Mouse (Mus musculus) bone marrow, adult 2 months (tissue): Measurements from ENCODE around the gene Lcn2. TPM values are rescaled to one million over a fixed set of nuclear protein-coding genes. Genes with fewer than 3 reads are reported as not detected.

Experiments used
- H3K27ac ChIP-seq: fragments of 200-500 bp; 2 replicates; pipeline ENCODE4 v1.5.1; 2012; ENCODE audit warnings: low read depth, mild to moderate bottlenecking, control low read depth, inconsistent platforms, low read length; ENCODE audit not compliant: control insufficient read depth, poor library complexity, insufficient read depth
- H3K4me1 ChIP-seq: fragments of 200-500 bp; 2 replicates; pipeline ENCODE4 v1.6.1; 2011; ENCODE audit warnings: low read length; ENCODE audit not compliant: control insufficient read depth, insufficient read depth
- H3K4me3 ChIP-seq: fragments of 200-500 bp; replicated peaks from 2 replicates; pipeline ENCODE3; 2011; ENCODE audit warnings: mild to moderate bottlenecking, low read depth, low read length, control low read depth; ENCODE audit not compliant: control insufficient read depth
- CTCF ChIP-seq: fragments of 200-500 bp; IDR thresholded peaks from 2 replicates; pipeline ENCODE4 v1.5.1; 2011; ENCODE audit warnings: low read length, control low read depth; ENCODE audit not compliant: control insufficient read depth, insufficient read depth
- POLR2A ChIP-seq: fragments of 200-500 bp; IDR thresholded peaks from 2 replicates; pipeline ENCODE4 v1.6.1; 2011; ENCODE audit warnings: low read depth, mild to moderate bottlenecking, control low read depth, low read length, borderline replicate concordance; ENCODE audit not compliant: control insufficient read depth
- WGBS: fragments of 180-500 bp; shearing (Covaris S2); methylation state at CpG from one replicate; pipeline ENCODE4 v1.1.7; 2018; 5-methylcytosine and 5-hydroxymethylcytosine counted together
- polyA plus RNA-seq: library from polyadenylated mRNA; stranded (reverse); fragments of >200 nt; gene quantifications from 2 replicates; pipeline ENCODE4 v1.2.4, GENCODE M21; 2011; ENCODE audit warnings: low replicate concordance; ENCODE audit not compliant: missing spikeins, insufficient read depth, insufficient read length

Gene Lcn2
- polyA plus RNA-seq, 1 experiment: 1,079 TPM

- Histone ChIP-seq H3K27ac (no peak overlapping the region), H3K4me1 (peaks cover 2% of the 10 kb centered on the region), H3K4me3 (no peak overlapping the region)
- TF ChIP-seq POLR2A (no peak), CTCF (no peak)
- WGBS: 90% methylated on average over 8 of the region's 8 CpGs
Measured at GRCm38 (mm10) chr2:32417486-32417885, 29.4 kb upstream of the Lcn2 start.

GRCm38 (mm10) chr2:32416556-32416955 lies 28.5 kb upstream of the Lcn2 start:
- 90% methylated on average over 2 of the region's 2 CpGs for WGBS
- peaks cover 2% of the 10 kb centered on the region for H3K4me1 ChIP-seq
- TF ChIP-seq CTCF (no peak), POLR2A (no peak)
- no peak overlapping the region for H3K27ac ChIP-seq
- no peak overlapping the region for H3K4me3 ChIP-seq

- Histone ChIP-seq H3K4me1 (peaks cover 2% of the 10 kb centered on the region), H3K4me3 (no peak overlapping the region), H3K27ac (no peak overlapping the region)
- no peak for TF ChIP-seq POLR2A
- TF ChIP-seq CTCF: no peak
- WGBS: 87% methylated on average over 12 of the region's 12 CpGs
Measured at GRCm38 (mm10) chr2:32415801-32416200, 27.7 kb upstream of the Lcn2 start.

- 69% methylated on average over 5 of the region's 5 CpGs for WGBS
- no peak for TF ChIP-seq POLR2A
- TF ChIP-seq CTCF: no peak
- peaks cover 2% of the 10 kb centered on the region for H3K4me1 ChIP-seq
- H3K27ac ChIP-seq: no peak overlapping the region
- no peak overlapping the region for H3K4me3 ChIP-seq
Measured at GRCm38 (mm10) chr2:32413936-32414335, 25.9 kb upstream of the Lcn2 start.

- TF ChIP-seq CTCF: no peak
- TF ChIP-seq POLR2A: no peak
Measured at GRCm38 (mm10) chr2:32412742-32413531, 24.9 kb upstream of the Lcn2 start.

GRCm38 (mm10) chr2:32411407-32411806 lies 23.4 kb upstream of the Lcn2 start:
- TF ChIP-seq POLR2A (no peak), CTCF (no peak)
- Histone ChIP-seq H3K4me3 (no peak overlapping the region), H3K27ac (no peak overlapping the region), H3K4me1 (peaks cover 2% of the 10 kb centered on the region)
- 86% methylated on average over 7 of the region's 7 CpGs for WGBS

More at GRCm38 (mm10) chr2:32412742-32413531, 24.9 kb upstream of the Lcn2 start:
- WGBS: 71% methylated on average over 6 of the region's 6 CpGs
- no peak overlapping the region for H3K4me3 ChIP-seq
- no peak overlapping the region for H3K27ac ChIP-seq
- peaks cover 2% of the 10 kb centered on the region for H3K4me1 ChIP-seq

GRCm38 (mm10) chr2:32408429-32409424 lies 20.7 kb upstream of the Lcn2 start:
- no peak overlapping the region for H3K4me3 ChIP-seq
- no peak overlapping the region for H3K27ac ChIP-seq
- no peak for TF ChIP-seq CTCF
- no peak for TF ChIP-seq POLR2A
- H3K4me1 ChIP-seq: peaks cover 2% of the 10 kb centered on the region
- WGBS: 84% methylated on average over 25 of the region's 25 CpGs

GRCm38 (mm10) chr2:32407144-32407824 lies 19.2 kb upstream of the Lcn2 start:
- WGBS: 81% methylated on average over 7 of the region's 7 CpGs
- Histone ChIP-seq H3K27ac (no peak overlapping the region), H3K4me1 (no peaks in the 10 kb centered on the region), H3K4me3 (no peak overlapping the region)
- TF ChIP-seq CTCF (no peak), POLR2A (no peak)
